Mouse (Mus musculus) embryonic facial prominence, embryonic 15.5 days (tissue): ENCODE results near the gene Lgi2. TPM values are rescaled to one million over a fixed set of nuclear protein-coding genes. Genes with fewer than 3 reads are reported as not detected.

ENCODE experiments used
- ATAC-seq: fragments of 200-750 bp; cut with Nextera tagmentation; 2 replicates; pipeline ENCODE4 v1.8.0; 2017; ENCODE audit warnings: low read depth, moderate TSS enrichment; ENCODE audit not compliant: insufficient number of reproducible peaks, low FRiP score, low TSS enrichment
- H3K27ac ChIP-seq: fragments of 300-500 bp; sonication (generic); replicated peaks from 2 replicates; pipeline ENCODE4 v1.5.1; 2015; ENCODE audit warnings: mild to moderate bottlenecking, inconsistent platforms
- H3K27me3 ChIP-seq: fragments of 300-500 bp; sonication (generic); 2 replicates; pipeline ENCODE4 v1.6.1; 2015; ENCODE audit warnings: inconsistent platforms
- H3K36me3 ChIP-seq: fragments of 300-500 bp; sonication (generic); 2 replicates; pipeline ENCODE4 v1.6.1; 2015; ENCODE audit warnings: mild to moderate bottlenecking, inconsistent platforms
- H3K4me1 ChIP-seq: fragments of 300-500 bp; sonication (generic); 2 replicates; pipeline ENCODE4 v1.6.1; 2015; ENCODE audit warnings: inconsistent platforms
- H3K4me2 ChIP-seq: fragments of 300-500 bp; sonication (generic); replicated peaks from 2 replicates; pipeline ENCODE4 v1.6.1; 2015; ENCODE audit warnings: mild to moderate bottlenecking, inconsistent platforms
- H3K4me3 ChIP-seq: fragments of 300-500 bp; sonication (generic); replicated peaks from 2 replicates; pipeline ENCODE4 v1.5.1; 2015; ENCODE audit warnings: mild to moderate bottlenecking, inconsistent platforms
- H3K9ac ChIP-seq: fragments of 300-500 bp; sonication (generic); 2 replicates; pipeline ENCODE4 v1.6.1; 2015; ENCODE audit warnings: inconsistent platforms
- H3K9me3 ChIP-seq: fragments of 300-500 bp; sonication (generic); replicated peaks from 2 replicates; pipeline ENCODE4 v1.6.1; 2016; ENCODE audit warnings: inconsistent platforms
- WGBS: fragments of 180-500 bp; shearing (Covaris S2); methylation state at CpG from one replicate; pipeline ENCODE4 v1.1.7; 2015; 5-methylcytosine and 5-hydroxymethylcytosine counted together
- polyA plus RNA-seq: library from polyadenylated mRNA; unstranded; fragments of >200 nt; fragmentation: Nextera tagmentation; extraction: Ambion mirVana; gene quantifications from 2 replicates; pipeline ENCODE4 v1.2.1, GENCODE M21; 2015

Lgi2 gene
- polyA plus RNA-seq, 1 experiment from 2014 or later = 7.5 TPM

- WGBS = 47% methylated on average over 1 of the region's 1 CpGs
- Histone ChIP-seq H3K9me3 (peaks cover 6% of the 10 kb centered on the region; the same call in 1 of the 2 replicates), H3K9ac (no peak overlapping the region), H3K27ac (no peak overlapping the region), H3K4me1 (no peaks in the 10 kb centered on the region), H3K4me3 (no peak overlapping the region), H3K27me3 (no peaks in the 10 kb centered on the region), H3K36me3 (no peaks in the 10 kb centered on the region), H3K4me2 (no peak overlapping the region)
- ATAC-seq = no peak
Measured at GRCm38 (mm10) chr5:52572572-52572971, 6.3 kb upstream of the Lgi2 start.

GRCm38 (mm10) chr5:52570746-52571145 lies 4.5 kb upstream of the Lgi2 start:
- H3K4me3 ChIP-seq = no peak overlapping the region
- no peak overlapping the region for H3K27ac ChIP-seq
- no peaks in the 10 kb centered on the region for H3K27me3 ChIP-seq
- no peak overlapping the region for H3K4me2 ChIP-seq
- 66% methylated on average over 6 of the region's 6 CpGs for WGBS
- no peak for ATAC-seq
- H3K36me3 ChIP-seq = no peaks in the 10 kb centered on the region
- H3K9me3 ChIP-seq = peaks cover 6% of the 10 kb centered on the region; the same call in 1 of the 2 replicates
- no peak overlapping the region for H3K9ac ChIP-seq
- H3K4me1 ChIP-seq = peaks cover 2% of the 10 kb centered on the region

DNA sequence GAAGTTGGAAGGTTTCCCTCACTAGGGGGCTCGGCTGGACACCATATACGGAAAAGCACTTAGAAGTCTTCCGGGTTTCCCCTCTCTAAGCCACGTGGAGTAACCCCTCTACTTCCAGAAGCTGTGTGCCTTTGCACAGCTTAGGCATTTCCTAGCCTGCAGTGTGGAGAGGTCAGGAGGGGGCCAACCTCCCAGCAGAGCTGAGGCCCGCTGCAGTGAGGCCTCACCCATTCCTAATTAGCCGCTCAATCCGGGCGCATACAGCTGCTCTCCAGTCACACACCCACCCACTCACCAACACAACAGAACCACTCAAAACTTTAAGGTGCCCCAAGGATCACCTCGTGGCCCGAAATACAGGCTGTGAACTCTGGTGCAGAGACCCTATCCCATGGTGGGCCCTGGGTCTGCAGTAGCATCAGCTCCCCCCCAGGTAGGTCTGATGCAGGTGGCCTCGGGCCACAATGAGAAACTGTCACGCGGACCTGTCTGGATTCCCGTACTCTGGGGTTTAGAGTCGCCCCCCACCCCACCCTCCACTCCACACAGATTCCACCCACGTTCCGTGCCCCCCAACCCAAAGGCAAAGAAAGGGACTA lies 949 bp downstream of the Lgi2 start:
- Histone ChIP-seq H3K4me3 (peak overlapping the region; percentile 59), H3K4me2 (peak overlapping the region; percentile 96), H3K4me1 (peaks cover 17% of the 10 kb centered on the region), H3K9ac (peak overlapping the region; percentile 50), H3K27ac (peak overlapping the region; percentile 44; the same call in 1 of the 2 replicates), H3K9me3 (no peaks in the 10 kb centered on the region), H3K27me3 (no peaks in the 10 kb centered on the region), H3K36me3 (no peaks in the 10 kb centered on the region)
- 3% methylated on average over 17 of the region's 17 CpGs for WGBS
- peak; percentile 25; the same call in 1 of the 2 replicates for ATAC-seq

- Histone ChIP-seq H3K4me1 (peaks cover 17% of the 10 kb centered on the region), H3K4me2 (peak overlapping the region; percentile 96; the same call in 1 of the 2 replicates), H3K27ac (peak overlapping the region; percentile 44; the same call in 1 of the 2 replicates), H3K9ac (no peak overlapping the region), H3K4me3 (peak overlapping the region; percentile 59; the same call in 1 of the 2 replicates), H3K9me3 (no peaks in the 10 kb centered on the region), H3K36me3 (no peaks in the 10 kb centered on the region), H3K27me3 (no peaks in the 10 kb centered on the region)
- no peak for ATAC-seq
- 28% methylated on average over 3 of the region's 3 CpGs for WGBS
Measured at GRCm38 (mm10) chr5:52564351-52564750, 1.9 kb downstream of the Lgi2 start.

DNA sequence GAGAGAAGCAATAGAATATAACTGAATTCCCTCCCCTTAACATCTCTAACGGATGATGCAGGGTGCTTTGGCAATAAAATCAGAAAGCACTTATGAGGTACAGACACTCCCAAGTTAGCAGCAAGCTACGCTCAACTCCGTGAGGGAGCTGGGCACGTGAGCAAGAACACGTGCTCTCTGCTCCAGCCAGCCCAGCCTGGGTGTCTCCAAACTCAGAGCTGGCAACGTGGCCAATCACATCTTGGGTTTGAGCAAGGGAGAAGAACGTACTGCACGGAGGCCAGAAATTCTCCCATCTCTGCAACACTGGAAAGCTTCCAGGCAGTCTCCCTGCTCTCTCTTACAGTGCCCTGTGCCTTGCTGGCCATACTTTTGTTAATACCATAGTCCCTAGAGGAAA lies 6.0 kb downstream of the Lgi2 start:
- Histone ChIP-seq H3K9ac (no peak overlapping the region), H3K27ac (no peak overlapping the region), H3K4me1 (peaks cover 10% of the 10 kb centered on the region), H3K36me3 (no peaks in the 10 kb centered on the region), H3K9me3 (no peaks in the 10 kb centered on the region), H3K4me3 (no peak overlapping the region), H3K4me2 (no peak overlapping the region), H3K27me3 (no peaks in the 10 kb centered on the region)
- WGBS = 64% methylated on average over 8 of the region's 8 CpGs
- ATAC-seq = no peak

- Histone ChIP-seq H3K9ac (no peak overlapping the region), H3K27ac (no peak overlapping the region), H3K4me3 (no peak overlapping the region), H3K4me2 (no peak overlapping the region), H3K27me3 (no peaks in the 10 kb centered on the region), H3K9me3 (no peaks in the 10 kb centered on the region), H3K4me1 (peaks cover 3% of the 10 kb centered on the region; the same call in 1 of the 2 replicates), H3K36me3 (no peaks in the 10 kb centered on the region)
- ATAC-seq = no peak
- 37% methylated on average over 7 of the region's 7 CpGs for WGBS
Measured at GRCm38 (mm10) chr5:52555526-52555925, 10.7 kb downstream of the Lgi2 start.

DNA sequence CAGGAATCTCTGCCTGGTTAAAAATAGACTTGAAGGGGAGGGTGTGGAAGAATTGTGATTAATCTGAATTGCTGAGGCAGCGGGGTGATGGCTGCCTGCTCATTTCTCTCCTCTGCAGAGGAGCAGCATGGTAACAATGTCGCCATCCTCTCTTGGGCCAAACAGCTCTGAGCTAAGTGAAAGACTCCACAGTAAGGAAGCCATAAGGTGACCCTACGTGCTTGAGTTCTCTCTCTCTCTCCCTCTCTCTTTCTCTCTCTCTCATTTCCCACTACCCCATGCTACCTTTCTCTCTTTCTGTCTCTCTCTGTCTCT lies 15.0 kb downstream of the Lgi2 start:
- Histone ChIP-seq H3K4me3 (no peak overlapping the region), H3K4me2 (no peak overlapping the region), H3K9me3 (no peaks in the 10 kb centered on the region), H3K27ac (no peak overlapping the region), H3K4me1 (peaks cover 3% of the 10 kb centered on the region; the same call in 1 of the 2 replicates), H3K27me3 (no peaks in the 10 kb centered on the region), H3K36me3 (no peaks in the 10 kb centered on the region), H3K9ac (no peak overlapping the region)
- no peak for ATAC-seq
- 73% methylated on average over 3 of the region's 3 CpGs for WGBS

- H3K4me2 ChIP-seq = no peak overlapping the region
- 76% methylated on average over 13 of the region's 13 CpGs for WGBS
- no peaks in the 10 kb centered on the region for H3K36me3 ChIP-seq
- no peak overlapping the region for H3K4me3 ChIP-seq
- H3K9ac ChIP-seq = no peak overlapping the region
- H3K27me3 ChIP-seq = no peaks in the 10 kb centered on the region
- no peak for ATAC-seq
- H3K4me1 ChIP-seq = peaks cover 3% of the 10 kb centered on the region; the same call in 1 of the 2 replicates
- no peak overlapping the region for H3K27ac ChIP-seq
- H3K9me3 ChIP-seq = no peaks in the 10 kb centered on the region
Measured at GRCm38 (mm10) chr5:52550613-52551317, 15.5 kb downstream of the Lgi2 start.

- H3K9ac ChIP-seq = no peak overlapping the region
Measured at GRCm38 (mm10) chr5:52546950-52547349, 19.3 kb downstream of the Lgi2 start.

GRCm38 (mm10) chr5:52543770-52544169 lies 22.5 kb downstream of the Lgi2 start:
- WGBS = 80% methylated on average over 4 of the region's 4 CpGs
- Histone ChIP-seq H3K4me2 (no peak overlapping the region), H3K9ac (no peak overlapping the region), H3K9me3 (no peaks in the 10 kb centered on the region), H3K36me3 (no peaks in the 10 kb centered on the region), H3K27me3 (no peaks in the 10 kb centered on the region), H3K27ac (no peak overlapping the region), H3K4me3 (no peak overlapping the region), H3K4me1 (peaks cover 13% of the 10 kb centered on the region)
- no peak for ATAC-seq

More at GRCm38 (mm10) chr5:52546950-52547349, 19.3 kb downstream of the Lgi2 start:
- ATAC-seq = no peak
- H3K4me3 ChIP-seq = no peak overlapping the region
- WGBS = 43% methylated on average over 3 of the region's 3 CpGs
- H3K4me2 ChIP-seq = no peak overlapping the region
- H3K27ac ChIP-seq = no peak overlapping the region
- H3K4me1 ChIP-seq = peaks cover 3% of the 10 kb centered on the region; the same call in 1 of the 2 replicates
- no peaks in the 10 kb centered on the region for H3K36me3 ChIP-seq
- no peaks in the 10 kb centered on the region for H3K27me3 ChIP-seq
- H3K9me3 ChIP-seq = no peaks in the 10 kb centered on the region

DNA sequence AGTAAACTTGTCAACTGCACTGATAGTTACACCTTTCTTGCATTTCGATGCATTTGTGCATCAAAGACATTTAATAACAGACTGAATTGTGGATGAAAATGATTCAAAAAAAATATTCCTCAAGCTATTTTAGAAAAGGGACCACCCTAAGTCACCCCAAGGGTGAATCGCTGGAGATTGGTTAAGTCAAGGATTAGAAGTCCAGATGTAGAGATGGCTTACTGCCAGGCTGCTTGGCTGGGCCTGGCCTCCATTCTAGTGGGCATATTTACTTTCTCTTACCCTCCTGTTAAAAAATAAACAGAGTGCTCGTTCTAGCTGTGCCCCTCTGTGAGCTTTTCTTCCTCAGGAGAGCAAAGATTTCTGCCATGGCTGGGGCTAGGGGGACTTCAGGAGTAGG lies 26.1 kb downstream of the Lgi2 start:
- H3K9ac ChIP-seq = no peak overlapping the region
- peak; percentile 4; the same call in 1 of the 2 replicates for ATAC-seq
- H3K36me3 ChIP-seq = peaks cover 5% of the 10 kb centered on the region; the same call in 1 of the 2 replicates
- peaks cover 17% of the 10 kb centered on the region for H3K4me1 ChIP-seq
- H3K27me3 ChIP-seq = no peaks in the 10 kb centered on the region
- 0 out of 2 replicates have a peak overlapping the region, but pooled peaks have one; percentile 34 for H3K27ac ChIP-seq
- H3K4me3 ChIP-seq = no peak overlapping the region
- H3K9me3 ChIP-seq = no peaks in the 10 kb centered on the region
- H3K4me2 ChIP-seq = no peak overlapping the region
- WGBS = 20% methylated on average over 3 of the region's 3 CpGs
